Mouse (Mus musculus): Measurements from ENCODE around the gene Traf3.
A peak's percentile ranks its signal among the peaks of the same experiment; 100 is the strongest.

Traf3 gene

DNA sequence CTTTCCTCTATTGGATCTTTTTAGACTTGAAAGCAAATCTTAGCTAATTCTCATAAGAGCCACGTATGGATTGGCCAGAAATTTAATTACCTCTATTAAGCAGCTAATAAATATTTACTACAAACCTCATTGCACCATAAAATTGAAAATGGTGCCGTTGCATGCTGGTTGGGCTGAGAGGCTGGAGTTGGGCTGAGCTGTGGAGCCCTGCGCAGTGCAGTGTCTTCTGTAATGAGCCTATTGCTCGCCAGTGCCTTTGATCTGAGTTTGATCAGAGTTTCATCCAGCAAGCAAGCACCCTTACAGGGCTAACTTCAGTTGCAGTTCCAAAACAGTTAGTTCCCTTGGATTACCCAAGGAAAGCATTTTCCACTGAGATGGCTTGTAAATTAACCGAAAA, 12.2 kb upstream of the Traf3 start:
- ATAC-seq (ENCODE audit: low TSS enrichment), result no peak

DNA sequence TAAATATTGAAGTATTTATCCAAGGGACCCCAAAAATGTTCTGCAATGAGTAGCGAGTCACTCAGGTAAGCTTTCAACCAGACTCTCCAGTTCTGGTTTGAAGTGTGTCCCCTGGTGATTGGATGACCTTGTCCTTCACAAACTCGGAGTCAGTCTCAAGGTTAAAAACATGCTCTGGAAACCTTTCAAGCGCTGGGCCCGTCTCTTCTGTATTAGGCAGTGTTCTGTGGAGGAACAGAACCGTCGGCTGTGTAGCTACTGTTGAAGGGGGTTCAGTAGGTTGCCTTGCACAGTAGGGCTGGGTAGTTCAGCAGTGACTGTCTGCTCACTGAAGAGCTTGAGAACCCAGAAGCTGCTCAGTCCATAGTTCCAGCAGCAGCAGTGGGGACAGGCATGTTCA, 11.5 kb upstream of the Traf3 start:
- no peak for ATAC-seq (ENCODE audit: low TSS enrichment)

DNA sequence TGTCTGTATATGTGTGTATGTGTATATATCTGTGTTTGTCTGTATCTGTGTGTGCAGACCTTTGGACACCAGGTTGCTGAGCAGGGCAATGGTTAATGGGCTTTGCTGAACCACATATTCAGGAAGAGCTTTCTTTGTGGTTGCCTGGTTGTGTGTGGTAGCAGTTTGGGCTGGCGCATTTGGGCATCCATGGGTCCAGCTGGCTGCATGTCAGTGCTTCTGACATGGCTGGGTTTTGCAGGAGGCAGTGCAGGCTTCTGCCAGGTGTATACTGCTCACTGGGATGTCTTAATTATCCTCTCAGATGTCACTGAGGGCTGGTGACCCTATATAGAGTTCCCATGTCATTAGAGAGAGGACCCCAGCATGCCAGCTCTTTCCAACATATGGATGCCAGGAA, 10.4 kb upstream of the Traf3 start:
- no peak for ATAC-seq (ENCODE audit: low TSS enrichment)

DNA sequence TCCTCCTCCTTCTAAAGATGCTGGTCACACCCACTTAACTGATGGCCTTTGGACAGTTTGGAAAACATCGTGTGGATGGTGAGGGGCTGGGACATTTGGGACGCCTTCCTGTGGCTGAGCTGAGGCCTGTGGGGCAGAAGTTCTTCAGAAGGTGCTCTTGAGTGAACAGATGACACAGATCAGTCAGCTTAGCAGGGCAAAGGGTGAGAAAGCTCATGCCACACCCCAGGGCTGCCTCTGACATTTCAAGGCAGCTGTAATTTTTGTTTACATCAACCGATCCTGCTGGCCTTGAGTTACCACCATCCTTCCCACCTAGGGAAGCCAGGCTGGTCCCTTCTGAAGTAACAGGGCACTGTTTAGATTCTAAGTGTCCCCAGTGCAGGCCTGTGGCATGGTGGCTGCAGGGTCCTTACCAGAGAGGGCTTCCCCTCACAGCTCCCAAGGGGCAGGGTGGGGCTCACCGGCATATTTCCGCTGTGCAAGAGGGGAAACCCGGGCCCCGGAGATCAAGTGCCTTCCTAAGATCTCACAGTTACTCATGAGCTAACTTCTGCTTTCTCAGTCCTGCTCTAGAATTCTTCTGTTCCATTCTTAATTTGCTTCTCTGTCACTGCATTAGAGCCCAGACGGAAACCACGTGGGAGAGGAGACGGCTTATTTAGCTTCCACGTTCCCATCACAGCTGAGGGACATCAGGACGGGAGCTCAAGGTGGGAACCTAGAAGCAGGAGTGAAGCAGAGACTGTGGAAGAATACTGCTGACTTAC, 6.3 kb upstream of the Traf3 start:
- no peak for ATAC-seq (ENCODE audit: low TSS enrichment)

DNA sequence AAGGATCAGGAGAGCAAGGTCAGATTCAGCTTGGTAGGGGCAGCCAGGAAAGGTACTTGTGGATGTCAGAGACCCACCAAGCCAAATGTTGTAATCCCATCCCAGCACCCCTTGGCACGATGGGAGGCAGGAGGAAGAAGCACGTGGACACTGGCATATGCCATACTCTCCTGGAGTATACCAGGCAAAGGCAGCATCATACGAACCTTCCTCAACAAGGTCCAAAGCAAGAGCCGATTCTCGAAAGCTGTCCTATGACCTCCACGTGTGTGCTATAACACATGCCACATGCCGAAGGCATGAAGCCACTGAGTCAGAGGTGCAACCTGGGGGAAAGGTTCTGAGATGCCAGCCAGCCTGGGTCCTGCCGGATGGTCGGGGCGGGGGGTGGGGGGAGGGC, 5.3 kb upstream of the Traf3 start:
- no peak for ATAC-seq (ENCODE audit: low TSS enrichment)

DNA sequence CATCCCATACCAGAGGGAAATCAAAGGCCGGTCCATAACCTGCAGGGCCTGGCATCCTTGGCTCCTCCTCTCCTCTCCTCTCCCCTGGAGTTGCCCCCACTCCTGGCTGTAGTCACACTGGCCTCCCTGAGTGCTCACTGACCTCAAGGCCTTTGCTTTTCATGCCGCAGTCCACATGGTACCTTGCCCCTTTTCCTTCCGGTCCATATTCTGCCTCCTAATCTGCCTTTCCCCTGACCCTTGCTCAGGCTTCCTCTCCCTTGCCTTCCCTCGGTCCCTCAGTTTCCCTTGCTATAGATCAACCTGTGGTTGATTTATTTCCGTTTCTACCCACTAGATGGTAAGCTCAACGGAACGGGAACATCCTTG, 4.2 kb upstream of the Traf3 start:
- no peak for ATAC-seq (ENCODE audit: low TSS enrichment)

DNA sequence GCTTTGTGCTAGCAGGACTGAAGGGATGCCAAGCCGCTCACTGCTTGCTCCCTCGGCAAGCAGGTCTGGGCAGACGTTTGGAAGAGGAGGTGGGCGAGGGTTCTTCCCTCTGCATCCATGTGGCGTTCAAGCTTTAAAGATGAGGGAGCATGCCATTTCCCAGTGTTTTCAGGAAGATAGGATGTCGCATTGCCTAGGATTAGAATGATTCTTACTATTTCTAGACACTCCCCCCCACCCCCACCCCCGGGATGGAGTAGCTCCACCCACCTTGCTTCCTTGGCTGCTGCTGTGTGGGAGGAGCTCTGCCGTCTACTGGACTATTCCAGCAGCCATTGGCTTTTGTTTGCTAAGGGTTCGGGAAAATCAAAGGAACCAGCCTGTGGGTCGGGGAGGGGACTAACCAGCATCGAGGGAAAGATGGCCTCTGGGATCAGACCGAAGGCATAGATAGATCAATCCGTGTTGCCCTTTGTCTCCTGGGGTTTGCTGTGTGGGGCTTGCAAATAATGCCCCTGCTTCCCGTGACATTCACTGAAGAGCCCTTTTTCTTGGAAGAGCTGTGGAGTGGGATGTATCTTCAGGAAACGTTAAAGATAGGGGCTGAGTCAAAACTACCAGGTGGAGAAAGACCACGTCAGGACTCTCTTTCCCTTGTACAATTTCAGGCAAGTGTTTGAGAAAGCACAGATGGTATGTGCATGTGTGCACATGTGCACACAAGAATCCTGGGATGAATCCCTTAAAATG, 3.7 kb upstream of the Traf3 start:
- peak; percentile 49 for ATAC-seq (ENCODE audit: low TSS enrichment)

DNA sequence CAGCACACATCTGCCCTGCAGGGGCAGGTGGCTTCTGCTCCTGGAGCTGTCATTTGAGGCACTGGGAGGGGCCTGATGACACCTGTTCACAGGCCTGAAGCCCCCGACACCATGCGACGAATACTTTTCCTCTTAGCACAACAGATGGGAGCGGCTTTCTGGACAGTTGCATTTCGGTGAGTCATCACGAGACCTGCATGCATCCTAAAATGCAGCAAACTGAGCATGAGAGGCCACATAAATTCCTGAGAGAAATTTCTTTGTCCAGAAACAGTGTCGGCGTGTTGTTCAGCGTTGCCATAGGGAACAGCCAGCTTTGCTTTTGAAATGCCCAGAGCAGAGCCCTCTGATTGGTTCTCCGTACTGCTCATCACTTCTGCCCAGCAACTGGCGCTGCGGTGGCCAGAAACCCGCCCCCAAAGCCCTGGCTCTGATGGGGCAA, 1.8 kb upstream of the Traf3 start:
- peak; percentile 68 for ATAC-seq (ENCODE audit: low TSS enrichment)

DNA sequence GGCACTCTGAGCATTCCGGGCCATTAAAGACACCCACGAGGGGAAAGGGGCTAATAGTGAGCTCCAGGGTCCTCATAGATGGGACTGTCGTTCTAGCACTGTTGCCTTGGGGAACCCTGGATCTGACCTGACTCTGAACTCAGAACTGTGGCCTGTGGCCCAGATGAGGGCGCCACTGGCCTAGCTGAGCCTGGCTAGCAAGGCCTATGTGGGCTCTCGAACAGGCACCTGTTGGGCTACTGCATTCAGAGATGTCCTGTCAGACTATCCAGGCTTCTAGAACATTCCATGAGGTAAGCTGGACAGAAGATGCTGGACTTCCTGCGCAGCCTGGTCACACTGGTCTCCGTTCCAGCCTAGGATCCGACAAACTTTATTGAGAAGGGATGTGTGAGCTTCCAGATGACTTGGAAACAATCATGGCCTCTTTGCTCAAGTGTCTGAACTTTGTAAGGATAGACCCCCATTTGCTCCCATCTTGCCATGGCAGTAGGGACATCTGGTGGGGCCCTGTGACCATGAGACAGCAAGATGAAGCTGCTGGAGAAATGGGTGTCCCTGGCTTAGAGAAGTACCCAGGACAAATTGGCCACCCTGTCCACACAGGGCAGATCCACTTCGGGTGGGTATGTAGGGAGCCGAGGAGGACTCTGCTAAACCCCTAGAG, 891 bp upstream of the Traf3 start:
- ATAC-seq (ENCODE audit: low TSS enrichment), result no peak

DNA sequence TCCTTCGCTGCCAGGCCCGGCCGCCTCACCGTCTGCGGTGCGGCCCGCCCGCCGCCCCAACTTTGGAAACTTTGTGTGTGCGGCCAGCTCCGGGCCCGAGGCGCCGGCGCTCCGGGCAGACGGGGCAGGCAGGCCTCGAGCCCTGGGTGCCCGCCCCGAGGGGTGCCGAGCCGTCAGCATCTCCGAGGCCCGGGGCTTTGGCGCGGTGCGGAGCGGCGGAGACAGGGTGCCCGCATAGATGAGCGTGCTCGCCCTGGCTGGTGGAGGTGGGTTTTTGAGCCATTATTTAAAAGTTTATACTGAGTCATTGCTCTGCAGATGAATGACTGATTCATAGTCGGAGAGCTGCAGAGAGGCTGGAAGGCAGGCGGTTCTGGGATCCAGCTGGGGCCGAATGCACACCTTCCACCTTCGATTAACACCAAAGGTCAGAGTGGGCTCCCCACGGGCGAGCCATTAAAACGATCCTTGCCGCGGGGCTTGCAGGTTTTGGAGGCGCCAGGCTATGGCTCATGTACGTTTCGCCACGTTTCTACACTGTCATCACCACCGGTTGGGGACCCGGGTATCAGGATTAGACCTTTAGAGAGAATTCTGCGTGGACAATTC, 615 bp downstream of the Traf3 start:
- no peak for ATAC-seq (ENCODE audit: low TSS enrichment)

DNA sequence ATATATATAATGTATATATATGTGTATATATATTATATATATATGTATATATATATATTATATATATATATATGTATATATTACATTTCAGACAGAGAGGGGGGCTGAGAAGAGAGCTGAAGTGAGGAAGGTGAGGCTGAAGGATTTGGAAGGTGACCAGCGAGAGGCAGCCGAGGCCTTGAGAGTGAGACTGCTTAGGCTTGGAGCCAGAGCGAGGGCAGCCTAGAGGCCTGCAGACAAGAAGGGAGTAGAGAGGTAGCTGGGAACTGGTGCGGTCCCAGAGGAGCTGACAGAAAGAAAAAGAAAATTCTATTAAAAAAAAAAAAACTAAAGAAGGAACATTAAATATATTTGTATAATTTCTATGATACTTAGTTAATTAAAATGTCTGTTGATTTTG, 2.7 kb downstream of the Traf3 start:
- no peak for ATAC-seq (ENCODE audit: low TSS enrichment)

DNA sequence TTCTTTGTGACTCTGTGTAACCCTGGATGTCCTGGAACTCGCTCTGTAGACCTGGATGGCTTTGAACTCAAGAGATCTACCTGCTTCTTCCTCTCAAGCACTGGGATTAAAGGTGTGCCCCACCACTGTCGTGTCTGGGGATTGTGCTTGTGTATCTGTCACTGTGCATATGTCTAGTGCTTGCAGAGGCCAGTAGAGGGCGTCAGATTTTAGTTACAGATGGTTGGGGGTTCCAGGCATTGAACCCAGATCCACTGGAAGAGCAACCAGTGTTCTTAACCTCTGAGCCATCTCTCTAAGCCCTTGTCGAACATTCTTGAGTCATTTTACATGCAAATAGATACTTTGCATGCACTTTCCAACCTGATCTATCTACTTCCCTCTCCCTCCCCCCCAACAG, 12.6 kb downstream of the Traf3 start:
- no peak for ATAC-seq (ENCODE audit: low TSS enrichment)

DNA sequence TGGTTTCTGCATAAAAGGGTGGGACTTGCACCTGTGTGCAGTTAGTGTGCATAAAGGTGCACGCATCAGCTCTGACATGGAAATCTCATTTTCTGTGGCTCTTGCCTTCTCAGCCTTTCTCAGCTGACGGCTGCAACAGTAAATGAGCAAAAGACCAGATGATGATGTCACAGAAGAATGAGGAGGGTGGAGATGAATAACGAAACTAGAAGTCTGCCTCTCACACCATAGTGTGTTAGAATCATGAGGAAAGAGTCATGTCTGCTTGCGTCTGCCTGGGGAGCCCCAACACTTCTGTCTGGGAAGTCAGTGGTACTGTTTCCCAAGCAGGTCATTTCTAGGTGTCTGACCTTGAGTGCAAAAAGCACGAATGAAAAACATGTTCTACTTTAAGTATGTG, 15.7 kb downstream of the Traf3 start:
- ATAC-seq (ENCODE audit: low TSS enrichment), result no peak

DNA sequence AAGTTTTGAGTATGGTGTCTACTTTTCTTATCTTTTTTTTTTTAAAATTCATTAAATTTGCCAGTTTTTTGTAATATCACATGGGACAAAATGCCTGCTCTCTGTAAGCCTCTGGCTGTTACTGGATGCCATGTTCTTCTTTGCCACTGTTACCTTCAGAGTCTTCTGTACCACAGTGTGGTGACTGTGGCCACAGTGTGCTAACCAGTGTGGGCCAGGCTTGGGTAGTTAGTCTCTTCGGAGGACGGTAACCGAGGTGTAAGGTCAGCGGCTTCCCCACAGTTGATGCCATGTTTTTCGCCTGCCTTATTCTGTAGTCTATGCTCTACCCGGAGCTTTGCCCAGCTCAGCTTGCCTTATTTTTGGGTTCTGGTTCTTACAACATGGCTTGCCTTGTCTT, 16.2 kb downstream of the Traf3 start:
- ATAC-seq (ENCODE audit: low TSS enrichment), result no peak

DNA sequence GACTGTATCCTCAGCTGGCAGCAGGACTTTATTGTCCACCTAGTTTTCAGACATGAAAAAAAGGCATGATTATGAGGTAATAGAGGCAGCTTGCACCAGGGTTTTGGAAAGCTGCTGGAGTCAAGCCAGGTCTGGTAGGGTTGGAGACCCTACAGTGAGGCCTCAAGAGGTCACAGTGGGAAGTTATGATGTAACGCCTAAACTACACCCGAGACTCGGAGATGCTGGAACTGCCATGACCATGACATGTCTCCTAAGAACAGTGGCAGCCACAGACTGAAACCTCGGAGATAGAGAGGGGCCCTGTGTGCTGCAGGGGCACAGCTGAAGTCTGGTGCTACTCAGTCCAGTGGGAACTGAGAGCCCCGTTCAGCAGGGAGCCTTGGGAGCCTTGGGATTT, 18.3 kb downstream of the Traf3 start, which contains the start of gene 4930595D18Rik:
TSS of gene 4930595D18Rik (minus strand) at position 16 of the 400 bp plus-strand sequence.
- ATAC-seq (ENCODE audit: low TSS enrichment), result no peak

DNA sequence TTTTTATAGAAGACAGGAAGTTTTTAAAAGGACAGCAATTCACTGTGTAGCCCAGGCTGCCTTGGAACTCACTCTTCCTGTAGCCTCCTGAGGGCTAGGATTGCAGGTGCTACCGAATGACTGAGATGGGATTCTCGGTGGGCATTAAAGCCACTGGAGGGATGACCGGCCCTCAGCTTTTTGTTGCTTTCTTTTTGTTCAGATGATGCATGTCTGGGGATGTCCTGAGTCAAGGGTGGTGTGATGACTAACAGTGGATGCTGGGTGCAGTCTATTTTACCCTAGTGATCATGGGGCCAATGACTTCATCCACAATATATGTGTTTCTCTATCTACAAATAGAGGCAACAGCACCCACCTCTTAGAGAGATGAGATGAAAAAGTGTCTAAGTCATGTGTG, 20.8 kb downstream of the Traf3 start:
- no peak for ATAC-seq (ENCODE audit: low TSS enrichment)

DNA sequence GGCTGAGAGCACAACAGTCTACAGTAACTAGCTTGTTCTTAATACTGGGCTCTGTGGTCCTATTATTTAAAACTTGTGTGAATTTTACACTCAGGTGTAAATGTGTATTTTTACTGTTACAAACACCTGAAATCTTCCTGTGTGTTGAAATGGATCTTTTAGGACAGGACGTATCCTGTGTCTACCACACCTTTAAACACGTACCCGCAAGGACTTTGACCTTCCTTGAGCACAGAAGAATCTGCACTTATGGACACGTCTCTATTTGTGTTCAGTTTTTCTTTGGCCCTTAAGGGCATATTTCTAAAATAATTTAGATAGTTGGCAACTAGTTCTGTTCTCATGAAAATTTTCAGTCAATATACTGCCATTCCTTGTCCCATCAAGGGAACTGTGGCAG, 22.1 kb downstream of the Traf3 start:
- no peak for ATAC-seq (ENCODE audit: low TSS enrichment)

DNA sequence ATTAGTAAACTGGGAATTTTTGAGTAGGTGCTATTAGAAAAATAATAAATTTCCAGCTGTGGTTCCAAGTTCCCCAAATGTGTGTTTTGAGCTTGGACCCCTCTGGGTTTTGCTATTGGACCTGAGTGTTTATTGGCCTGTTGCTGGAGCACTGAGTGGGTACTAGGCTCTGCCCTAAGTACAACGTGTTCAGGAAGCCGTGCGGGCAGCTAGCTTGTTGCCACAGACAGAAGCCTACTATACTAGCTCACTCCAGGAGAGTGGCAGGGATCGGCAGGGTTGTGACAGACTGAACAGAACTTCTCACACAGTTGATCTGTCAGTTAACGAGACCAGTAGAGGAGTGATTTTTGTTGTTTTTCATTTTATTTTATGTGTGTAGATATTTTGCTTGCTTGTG, 24.2 kb downstream of the Traf3 start:
- ATAC-seq (ENCODE audit: low TSS enrichment), result no peak

DNA sequence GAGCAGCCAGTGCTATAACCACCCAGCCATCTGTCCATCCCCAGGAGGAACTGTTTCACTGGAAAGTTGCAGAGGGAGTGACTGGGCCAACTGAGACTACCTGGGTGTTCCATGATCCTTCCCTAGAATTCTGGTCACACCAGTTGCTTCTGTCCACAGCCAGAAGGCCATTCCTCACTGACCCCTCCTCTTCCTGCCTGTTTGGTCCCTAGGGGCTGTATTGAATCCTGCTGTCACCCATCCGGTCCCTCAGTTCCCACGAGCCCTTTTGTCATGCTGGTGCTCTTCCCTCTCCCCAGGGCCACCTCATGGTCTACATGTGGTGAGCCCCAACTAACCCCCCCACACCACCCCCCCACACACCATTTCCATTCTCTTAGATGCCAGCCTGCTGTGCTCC, 24.7 kb downstream of the Traf3 start:
- no peak for ATAC-seq (ENCODE audit: low TSS enrichment)

DNA sequence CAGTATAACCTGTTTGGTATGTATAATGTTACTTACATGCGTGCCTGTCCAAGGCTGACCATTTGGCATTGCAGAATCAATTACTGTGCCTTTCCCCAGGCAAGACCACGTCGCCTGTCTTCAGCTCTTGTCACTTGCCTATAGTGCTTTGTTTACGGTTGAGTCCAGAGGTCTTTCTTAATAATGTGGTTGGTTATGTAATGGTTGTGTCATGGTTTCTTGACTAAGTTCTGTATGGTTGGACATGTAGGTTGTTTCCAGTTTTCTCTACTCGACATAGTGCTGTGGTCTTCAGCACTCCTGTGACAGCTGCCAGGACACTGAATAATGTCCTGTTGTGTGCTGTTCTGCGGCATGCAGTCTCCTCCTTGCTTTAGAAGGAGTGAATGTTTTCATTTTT, 26.6 kb downstream of the Traf3 start:
- ATAC-seq (ENCODE audit: low TSS enrichment), result no peak

DNA sequence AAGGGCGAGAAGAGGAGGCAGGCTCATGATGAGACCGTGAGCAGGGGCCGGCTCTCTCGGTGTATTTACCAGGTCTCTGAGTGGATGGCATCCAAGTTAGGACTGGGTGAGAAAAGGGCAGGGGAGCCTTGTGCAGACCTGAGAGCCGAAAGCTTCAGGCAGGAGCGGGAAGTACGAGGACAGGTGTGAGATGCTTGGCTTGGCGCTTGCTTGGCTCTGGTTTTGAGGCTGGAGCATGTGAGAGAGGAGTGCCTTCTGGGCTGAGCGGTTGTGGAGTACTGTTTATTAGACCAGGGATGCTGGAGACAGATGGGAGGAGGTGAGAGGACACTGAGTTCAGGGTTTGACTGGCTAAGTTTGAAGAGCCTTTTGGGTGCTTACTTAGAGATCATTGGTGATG, 27.2 kb downstream of the Traf3 start:
- peak; percentile 50; the same call in 1 of the 2 replicates for ATAC-seq (ENCODE audit: low TSS enrichment)

DNA sequence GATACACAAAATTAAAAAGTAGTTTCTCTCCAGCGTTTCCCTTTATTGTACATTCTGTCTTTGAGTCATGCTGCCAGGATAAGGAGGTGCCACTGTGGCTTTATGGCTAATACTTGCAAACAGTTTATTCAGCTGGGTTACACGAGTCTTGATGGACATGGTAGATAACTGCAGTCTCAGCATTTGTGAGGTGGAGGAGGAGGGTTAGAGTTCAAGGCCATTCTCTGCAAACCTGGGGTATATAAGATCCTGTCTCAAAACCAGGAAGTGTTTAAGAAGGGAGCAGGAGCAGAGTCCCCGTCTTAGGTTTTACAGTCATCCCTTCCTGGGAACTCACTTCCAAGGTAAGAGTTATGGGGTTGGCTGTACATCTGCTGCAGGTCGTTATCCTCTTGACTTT, 30.4 kb downstream of the Traf3 start:
- ATAC-seq (ENCODE audit: low TSS enrichment), result no peak

All from frontal cortex, adult (tissue).